Mouse (Mus musculus) heart, adult 2 months (tissue): Measurements from ENCODE around the gene Brpf3.

ENCODE experiments used
- CTCF ChIP-seq: fragments of 200-600 bp; IDR thresholded peaks from 2 replicates; pipeline ENCODE4 v1.8.1; 2022; ENCODE audit warnings: antibody characterized with exemption, mild to moderate bottlenecking, moderate library complexity
- EP300 ChIP-seq: fragments of 200-500 bp; IDR thresholded peaks from 2 replicates; pipeline ENCODE4 v1.6.1; 2011; ENCODE audit warnings: low read depth, low read length, control low read depth; ENCODE audit not compliant: insufficient read depth
- POLR2A ChIP-seq: fragments of 200-500 bp; IDR thresholded peaks from 2 replicates; pipeline ENCODE4 v1.6.1; 2011; ENCODE audit warnings: mild to moderate bottlenecking, low read depth, low read length, control low read depth; ENCODE audit not compliant: insufficient read depth

DNA sequence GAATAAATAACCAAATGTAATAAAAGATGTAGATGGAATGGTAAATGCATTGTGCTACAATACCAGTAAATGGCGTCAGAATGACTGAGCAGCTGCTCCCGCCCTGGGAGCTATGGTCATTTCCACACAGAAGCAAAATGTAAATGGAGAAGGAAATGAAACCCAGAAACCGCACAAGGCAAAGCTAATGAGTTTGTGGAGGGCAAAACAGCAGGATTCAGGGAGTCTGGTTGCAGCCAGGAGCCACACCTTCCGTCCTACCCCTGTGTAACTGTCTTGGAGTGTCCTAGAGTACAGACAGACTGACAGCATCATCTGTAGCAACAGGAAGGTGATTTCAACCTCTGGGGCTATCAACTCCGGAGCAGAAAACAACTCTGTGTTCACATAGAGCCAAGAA is 44.4 kb upstream of the Brpf3 start:
- TF ChIP-seq POLR2A = no peak
- no peak for TF ChIP-seq EP300
- no peak for TF ChIP-seq CTCF
